Mouse (Mus musculus) lung, postnatal 0 days (tissue): ENCODE data around the gene Wdr25.

ENCODE experiments used
- CTCF ChIP-seq: IDR thresholded peaks from 2 replicates; pipeline ENCODE4 v1.5.1; 2016; ENCODE audit warnings: antibody characterized with exemption, mild to moderate bottlenecking
- EP300 ChIP-seq: IDR thresholded peaks from 2 replicates; pipeline ENCODE4 v1.6.1; 2016; ENCODE audit warnings: antibody characterized with exemption, mild to moderate bottlenecking, control low read depth

GRCm38 (mm10) chr12:108990425-108990824 is 97.0 kb downstream of the Wdr25 start:
- TF ChIP-seq CTCF, result no peak
- no peak for TF ChIP-seq EP300
